Mouse (Mus musculus) testis, postnatal 10 days (tissue): ENCODE results near the gene Tab2.
"Not testable (repeated sequence)": the region's sequence is repeated elsewhere in the genome, so short reads cannot be mapped to it uniquely, and the experiment has no call there.

ENCODE experiments used
- DNase-seq: peaks from one replicate; pipeline ENCODE4 v3.0.0; 2021; ENCODE audit warnings: low spot score

The Tab2 gene

DNA sequence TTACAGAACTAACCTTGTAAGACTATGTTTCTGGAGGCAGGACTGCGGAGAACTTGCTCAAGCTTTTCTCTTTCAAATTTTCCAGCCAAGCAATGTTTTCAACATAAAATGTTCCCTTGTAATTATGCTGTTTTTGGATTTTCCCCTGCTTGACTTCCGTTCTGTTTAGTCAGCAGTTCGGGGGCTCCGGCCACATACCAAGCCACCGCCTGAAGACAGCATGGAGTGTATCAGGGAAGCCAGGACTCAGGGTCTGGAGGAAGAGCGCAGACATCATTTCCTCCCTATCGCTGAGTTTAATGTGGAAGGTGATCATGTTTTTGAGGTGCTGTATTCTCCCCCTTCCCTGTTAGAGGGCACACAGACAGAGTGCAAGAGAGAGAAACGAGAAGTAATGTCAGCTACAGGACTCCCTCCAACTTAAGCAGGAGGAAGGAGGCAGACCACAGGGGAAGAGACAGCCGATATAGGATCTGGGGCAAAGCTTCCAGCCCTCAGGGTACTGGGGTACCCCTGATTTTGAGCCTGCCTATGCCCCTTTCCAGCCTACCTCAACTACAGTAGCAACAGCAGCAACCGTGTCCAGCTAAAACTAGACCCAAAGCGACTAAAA, 67.7 kb downstream of the Tab2 start:
- peak; percentile 35 for DNase-seq

DNA sequence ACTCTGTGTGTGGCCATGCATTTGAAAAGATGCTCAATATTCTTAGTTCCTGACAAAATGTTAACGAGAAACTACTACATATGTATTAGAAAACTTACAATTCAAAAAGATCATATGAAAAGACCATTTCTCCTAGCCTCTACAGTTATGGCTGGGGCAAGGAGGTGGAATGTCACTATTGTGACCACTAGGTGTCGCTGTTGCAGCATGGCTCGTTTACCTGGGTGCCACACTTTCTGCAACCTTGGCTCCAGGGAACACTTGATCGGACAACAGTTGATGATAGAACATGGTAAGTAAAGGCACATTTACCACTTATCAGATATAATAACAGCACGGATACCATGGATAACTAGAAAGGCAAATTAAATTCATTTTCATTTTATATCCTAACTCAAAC, 72.5 kb downstream of the Tab2 start:
- DNase-seq, result peak; percentile 84

DNA sequence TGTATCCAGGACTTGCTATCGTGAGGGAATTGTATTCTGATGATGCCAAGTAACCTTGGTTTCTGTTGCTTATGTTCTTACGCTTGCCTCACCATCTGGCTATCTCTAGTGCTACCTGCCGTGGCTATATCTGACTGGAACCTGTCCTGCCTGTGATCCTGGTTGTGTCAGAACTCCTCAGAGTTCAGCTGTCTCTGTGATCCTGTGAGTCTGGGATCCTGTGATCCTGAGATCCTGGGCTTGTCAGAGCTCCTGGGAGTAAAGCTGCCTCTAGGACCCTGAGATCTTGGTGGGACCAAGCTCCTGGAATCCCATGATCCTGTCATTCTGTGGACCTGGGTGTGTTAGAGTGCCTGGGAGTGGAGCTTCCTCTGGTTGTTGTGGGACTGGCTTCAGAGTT, 74.1 kb downstream of the Tab2 start:
- DNase-seq, result peak; percentile 20

DNA sequence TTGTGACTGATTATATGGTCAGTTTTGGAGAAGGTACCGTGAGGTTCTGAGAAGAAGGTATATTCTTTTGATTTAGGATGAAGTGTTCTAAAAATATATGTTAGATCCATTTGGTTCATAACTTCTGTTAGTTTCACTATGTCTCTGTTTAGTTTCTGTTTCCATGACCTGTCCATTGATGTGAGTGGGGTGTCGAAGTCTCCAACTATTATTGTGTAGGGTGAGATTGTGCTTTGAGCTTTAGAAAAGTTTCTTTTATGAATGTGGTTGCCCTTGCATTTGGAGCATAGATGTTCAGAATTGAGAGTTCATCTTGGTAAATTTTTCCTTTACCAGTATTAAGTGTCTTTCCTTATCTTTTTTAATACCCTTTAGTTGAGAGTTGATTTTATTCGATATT, 75.7 kb downstream of the Tab2 start:
- not testable (repeated sequence) for DNase-seq

DNA sequence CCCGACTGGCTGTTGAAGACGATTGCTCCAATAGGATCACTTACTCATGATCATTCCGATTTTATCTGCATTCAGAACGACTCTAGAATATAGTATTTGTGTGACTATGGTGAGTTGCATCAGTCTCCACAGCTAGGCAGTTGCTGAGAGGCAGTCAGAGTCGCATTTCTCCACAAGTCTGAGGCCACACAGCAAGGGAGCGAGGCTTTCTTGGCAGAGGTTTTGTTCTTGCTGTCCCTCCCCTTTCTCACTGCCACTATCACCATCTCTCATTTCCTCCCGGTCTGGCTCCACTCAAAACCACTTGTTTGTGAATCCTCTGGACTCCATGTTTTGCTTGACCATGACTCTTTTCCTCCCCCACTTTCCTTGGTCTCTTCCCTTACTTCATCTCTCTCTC, 81.8 kb downstream of the Tab2 start:
- no peak for DNase-seq

DNA sequence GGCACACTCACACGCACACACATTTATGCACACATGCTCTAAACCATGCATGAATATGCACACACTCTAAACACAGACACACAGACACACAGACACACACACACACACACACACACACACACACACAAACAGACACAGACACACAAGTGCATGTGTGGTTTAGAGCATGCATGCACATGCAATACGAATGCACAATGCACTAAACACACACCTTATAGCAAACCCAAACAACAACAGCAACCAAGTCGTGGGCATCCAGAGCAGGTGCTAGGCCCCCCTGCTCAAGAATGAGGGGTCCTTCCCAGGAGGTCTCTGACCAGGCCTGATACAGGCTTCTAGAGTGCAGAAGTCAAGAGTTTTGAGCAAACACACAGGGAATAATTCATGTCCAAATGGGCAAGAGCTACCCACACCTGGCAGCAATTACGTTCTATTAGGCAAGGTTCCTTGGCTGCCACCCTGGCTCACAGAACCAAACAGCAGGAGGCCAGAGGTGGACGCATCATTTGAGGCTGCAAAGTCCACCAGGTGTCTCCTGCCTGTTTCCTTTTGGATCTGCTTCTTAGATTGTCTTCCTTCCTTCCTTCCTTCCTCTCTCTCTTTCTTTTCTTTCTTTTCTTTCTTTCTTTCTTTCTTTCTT, 84.5 kb downstream of the Tab2 start:
- no peak for DNase-seq

DNA sequence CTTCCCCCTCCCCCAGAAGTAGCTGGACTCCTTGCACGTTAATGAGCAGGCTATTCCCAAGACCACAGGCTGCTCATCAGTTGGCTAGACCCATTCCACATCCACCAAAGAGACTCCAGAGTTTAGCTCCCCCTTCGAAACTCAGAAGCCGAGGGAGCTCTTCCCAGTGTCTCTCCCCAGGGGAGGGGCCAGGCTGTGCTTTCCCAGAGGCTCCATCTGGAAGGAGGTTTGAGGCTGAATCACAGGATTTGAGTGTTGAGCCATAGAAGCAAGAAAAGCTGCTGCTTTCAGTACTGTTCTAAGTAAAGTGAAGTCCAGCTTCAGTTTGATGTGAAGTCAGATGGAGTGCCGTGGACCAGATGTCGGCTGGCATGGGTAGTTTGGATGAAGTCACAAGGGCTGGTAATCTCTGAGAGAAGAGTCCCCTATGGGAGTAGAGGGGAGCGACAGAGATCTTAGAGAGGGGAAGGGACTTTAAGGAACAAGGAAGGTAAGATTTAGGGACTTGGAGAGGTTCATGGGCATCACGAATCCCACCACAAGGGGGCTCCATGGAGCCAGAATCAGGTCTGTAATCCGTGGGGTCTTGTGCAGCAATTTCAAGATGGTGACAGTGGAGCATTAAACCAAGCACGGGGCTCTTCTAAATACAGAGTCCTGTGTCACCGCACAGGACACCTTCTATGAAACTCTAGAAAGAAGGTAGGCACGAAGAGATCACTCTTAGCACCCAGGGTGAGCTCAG, 85.3 kb downstream of the Tab2 start:
- no peak for DNase-seq

DNA sequence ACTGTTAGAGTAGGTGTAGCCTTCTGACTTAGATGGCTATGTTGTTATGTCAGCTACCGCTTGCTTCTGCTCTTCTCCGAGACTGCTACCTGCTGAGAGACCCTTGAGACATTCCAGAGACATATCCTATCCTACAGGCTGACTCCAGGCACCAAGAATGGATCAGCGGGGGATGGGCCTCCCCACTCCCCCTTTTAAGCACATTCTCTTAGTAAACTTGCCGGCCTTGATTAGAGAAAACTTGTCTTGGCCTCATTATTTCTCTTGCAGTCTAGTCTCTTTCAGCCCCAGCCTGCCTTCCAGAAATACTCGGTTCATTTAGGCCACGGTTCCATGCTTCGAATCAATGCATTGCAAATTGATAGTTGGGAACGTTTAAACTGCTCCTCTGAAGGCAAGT, 86.3 kb downstream of the Tab2 start:
- no peak for DNase-seq

DNA sequence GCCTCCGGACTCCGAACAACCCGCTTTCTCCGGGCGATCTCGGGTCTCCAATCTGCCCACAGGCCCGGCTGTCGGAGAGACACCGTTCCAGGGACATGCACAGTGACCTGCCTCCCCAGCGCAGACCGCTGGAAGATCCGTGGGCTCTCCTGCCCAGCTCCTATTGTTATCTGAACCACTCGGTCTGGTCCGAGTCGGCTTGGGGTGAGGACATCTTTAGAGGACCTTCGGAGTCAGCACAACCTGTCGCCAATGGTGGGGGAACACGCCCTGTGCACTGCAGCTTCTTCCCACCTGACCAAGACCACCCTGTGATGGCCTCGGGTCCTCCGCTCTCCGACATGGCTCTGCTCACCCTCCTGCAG, 88.4 kb downstream of the Tab2 start:
- DNase-seq, result no peak

DNA sequence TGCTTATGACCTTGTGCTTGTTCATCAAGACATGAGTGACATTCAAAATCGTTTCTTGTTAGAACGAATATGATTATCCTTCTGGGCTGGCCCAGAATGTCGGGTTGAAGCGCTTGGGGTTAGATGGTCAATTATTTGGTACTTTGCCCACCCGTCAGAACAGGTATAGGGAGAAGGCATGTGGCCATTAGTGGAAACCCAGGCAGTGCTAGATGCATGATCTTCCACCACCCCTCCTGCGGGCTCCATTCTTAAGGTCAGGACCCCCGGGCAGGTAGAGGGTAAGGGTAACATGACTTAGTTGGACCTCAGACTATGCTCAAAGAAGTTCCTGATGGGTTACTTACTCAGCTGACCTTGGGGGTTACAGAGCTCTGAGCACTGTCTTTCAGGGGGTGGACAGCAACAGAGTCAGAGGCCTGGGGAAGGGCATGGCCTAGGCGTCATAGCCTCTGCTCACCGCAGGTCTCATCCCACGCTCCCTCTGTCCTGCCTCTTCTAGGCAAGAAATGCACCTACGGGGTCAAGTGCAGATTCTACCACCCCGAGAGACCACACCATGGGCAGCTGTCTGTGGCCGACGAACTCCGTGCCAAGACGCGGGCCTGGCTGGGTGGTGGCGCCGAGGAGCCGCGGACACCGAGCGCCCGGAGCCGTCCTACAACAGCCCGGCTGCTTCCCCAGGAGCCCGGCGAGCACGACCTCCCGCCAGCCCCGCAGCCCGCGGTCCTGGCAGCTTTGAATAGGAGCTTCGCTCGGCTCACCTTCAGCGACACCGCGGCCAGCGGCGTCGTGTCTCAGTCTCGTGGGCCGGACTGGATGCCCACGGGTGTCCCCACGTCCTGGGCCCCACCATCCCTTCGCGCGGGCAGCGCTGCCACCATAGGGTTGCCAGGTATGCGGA, 89.0 kb downstream of the Tab2 start:
- peak; percentile 64 for DNase-seq

DNA sequence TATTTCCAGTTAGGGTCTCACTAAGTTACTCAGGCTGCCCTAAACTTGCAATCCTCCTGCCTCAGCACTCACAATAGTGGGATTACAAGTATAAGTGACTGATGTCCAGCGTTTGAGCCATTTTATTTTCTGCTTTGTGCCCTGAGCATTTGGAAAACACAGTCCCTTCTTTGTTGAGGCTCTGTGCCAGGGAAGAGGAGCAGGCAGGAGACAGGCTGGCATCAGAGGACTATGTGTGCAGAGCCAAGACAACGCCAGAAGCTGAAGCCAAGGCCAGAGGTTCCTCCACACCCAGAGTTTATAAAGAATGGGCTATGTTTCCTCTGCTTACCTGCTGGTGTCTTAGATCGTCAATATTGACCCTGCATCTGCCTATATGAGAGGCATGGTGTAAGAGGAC, 91.2 kb downstream of the Tab2 start:
- no peak for DNase-seq

DNA sequence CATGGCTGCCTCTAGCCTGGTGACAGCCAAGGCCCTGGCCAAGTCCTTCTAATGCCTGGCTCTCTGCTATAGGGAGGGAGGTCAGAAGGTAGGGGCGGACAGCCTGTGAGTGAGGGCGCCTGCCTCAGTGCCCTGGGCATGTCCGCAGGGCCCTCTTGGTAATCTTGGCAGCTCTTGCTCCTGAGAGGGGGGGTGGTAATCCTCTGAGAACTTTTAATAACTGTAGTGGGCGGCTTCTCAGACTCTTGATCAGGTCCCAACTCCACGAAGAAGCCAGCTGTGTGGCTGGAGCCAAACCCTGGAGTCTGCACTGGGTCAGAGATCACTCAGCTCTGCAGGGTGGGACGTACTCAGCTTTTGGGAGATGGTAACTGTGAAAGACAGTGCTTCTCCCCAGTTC, 91.8 kb downstream of the Tab2 start:
- no peak for DNase-seq

DNA sequence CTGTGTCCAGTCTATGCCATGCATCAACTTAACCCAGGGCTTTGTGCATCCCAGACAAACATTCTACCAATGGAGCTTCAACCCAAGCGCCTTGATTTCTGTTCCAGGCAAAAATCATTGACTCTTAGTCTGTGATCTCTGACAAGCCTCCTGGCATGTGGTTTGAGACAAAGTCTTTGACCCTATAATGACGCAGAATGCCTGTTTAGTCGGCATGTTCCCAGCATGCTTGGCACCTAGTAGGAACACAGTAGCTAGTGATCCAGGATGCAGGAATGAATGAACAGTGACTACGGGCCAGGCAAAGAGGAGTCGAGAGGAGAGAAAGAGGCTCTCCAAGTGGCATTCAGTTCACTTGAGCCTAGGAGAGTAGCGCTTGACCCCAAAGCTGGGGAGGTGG, 92.6 kb downstream of the Tab2 start:
- DNase-seq, result no peak

DNA sequence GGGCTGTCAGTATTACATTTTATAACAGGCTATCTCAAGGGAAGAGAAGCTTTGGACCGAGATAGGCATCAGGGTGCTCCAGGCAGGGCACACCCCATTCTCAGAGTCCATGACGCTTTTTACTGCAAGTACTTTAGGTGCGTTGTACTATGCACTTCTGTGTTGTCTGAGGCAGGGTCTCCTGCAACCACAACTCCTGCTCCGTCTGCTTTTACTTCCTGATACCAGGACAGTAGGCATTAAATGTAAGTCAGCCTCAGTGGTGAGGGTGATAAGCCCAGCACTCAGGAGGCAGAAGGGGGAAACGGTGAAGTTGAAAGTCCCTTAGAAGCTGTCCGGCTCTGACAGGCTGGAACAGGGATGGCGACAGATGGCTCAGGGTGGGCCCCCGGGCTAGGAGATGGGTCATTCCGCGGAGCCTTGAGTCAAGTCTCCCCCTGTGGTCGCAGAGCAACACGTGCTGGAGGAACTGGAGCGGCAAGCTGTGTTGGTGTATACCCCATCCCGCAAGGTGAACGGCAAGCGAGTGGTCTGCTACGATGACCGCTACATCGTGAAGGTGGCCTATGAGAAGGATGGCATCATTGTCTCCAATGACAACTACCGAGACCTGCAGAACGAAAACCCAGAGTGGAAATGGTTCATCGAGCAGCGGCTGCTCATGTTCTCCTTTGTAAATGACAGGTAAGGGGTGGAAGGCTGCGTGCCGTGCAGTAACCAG, 93.9 kb downstream of the Tab2 start:
- no peak for DNase-seq

DNA sequence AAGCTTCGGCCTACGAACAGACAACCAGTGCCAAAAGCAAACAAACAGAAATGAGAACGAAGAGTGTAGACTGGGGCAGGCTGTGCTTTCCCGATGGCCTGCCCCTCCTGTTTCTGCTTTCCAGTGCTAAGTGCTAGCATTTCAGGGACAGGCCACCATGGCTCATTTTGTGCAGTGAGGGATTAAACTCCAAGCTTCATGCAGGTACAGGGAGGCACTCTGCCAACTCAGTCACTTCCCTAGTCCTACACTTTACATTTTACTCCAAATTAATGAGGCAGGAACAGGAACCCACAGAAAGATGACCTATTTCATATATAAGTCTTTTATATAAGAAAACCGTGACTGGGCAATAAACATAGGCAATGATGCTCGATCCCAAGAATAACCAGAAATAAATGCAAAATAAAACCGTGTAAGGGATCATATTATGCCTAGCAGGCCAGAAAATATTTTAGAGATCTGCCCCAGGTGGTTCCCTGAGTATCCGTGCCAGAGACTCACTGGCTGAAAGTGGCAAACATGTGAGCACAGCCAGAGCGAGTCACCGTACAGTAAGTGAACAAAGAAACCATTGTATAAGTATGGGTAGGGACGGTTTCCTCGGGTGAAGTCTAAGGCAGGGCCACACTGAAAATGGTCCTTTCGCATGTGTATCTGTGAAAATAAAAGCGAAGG, 94.6 kb downstream of the Tab2 start:
- no peak for DNase-seq

DNA sequence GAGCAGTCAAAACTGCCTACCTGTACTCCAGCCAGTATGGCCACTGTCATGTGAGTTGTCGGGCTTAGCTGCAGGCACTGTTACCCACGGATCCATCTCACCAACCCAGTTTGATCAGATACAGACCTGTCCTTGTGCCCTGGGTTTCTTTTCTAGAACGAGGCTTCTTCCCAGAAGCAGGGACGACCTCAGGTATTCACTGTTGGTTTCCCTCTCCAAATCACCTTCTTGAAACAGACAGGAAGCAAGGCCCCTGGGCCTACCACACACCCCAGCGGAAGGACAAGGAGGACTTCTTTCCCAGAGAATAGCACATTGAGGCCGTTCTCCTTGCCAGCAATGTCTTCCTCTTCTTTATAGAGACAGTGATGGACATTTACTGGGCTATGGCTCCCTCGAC, 95.5 kb downstream of the Tab2 start:
- no peak for DNase-seq
